ENCODE assay signal across 12 mouse cellular contexts in the genomic region with DNA sequence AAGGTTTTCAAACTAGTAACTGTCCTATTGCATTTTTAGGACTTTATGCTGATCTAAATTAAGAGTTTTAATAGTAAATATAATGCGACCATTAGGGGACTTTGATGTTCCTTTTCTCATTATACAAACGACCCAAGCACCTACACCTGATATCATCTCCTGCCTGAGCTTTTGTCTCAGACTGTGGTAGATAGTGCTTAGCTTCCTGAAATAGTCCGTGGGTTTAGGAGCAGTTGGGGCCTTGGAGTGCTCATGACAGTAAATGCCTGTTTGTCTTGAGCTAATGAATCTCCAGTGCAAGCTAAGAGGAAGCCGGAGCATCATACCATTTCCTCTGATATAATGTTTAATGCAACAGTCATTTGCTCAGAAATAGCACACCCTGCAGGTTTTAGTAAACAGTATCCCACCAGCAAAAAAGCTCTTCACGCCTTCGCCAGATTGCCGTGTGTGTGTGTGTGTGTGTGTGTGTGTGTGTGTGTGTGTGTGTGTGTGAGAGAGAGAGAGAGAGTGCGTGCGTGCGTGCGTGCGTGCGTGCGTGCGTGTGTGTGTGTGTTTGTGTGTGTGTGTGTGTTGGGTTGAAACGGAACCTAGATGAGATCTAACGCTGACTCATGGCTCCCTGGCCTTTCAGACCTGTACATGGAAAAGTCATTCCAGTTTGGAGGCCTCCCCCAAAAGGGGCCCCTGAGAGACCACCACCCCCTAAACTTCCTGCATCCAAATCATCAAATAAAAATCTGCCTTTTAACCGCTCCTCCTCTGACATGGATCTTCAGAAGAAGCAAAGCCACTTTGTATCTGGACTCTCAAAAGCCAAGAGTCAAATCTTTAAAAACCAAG. TPM values are rescaled to one million over a fixed set of nuclear protein-coding genes. Genes with fewer than 3 reads are reported as not detected.
DNase-seq lines count a peak whose midpoint lies in the region; ATAC-seq and TF ChIP-seq lines count a peak whose summit lies in the region.
"Had no signal": no experiment of that assay in that cellular context is flagged by ENCODE, and none has a peak within 500 bp of the region (broad histone marks: within the 10 kb centered on the region; RNA-seq: fewer than 3 reads in every experiment).

No protein-coding gene starts in this region.

- no peak for DNase-seq in limb, embryonic 10.5 days (ENCODE audit: low spot score)
- peak; percentile 35 for DNase-seq in brain, adult 2 months (ENCODE audit: low read depth, low spot score)
- DNase-seq in liver, postnatal 0 days: no peak
- DNase-seq in right cerebral cortex, postnatal 14 days: no peak
- DNase-seq in cerebellum, adult 11-12 months: no peak
- DNase-seq in frontal cortex, postnatal 36 days (ENCODE audit: low spot score in 2 of 2): no peak
- DNase-seq: cerebellum, adult 11 months; kidney, adult 9 months; lung, postnatal 4 days had no signal

- no peak overlapping the region for H3K4me2 ChIP-seq in limb, embryonic 12.5 days
- peak overlapping the region; percentile 50 for H3K4me2 ChIP-seq in liver, postnatal 0 days (ENCODE audit: low read depth, low read length)
- H3K4me2 ChIP-seq: neural tube, embryonic 12.5 days had no signal

- H3K9me3 ChIP-seq in limb, embryonic 12.5 days: no peaks in the 10 kb centered on the region
- no peaks in the 10 kb centered on the region for H3K9me3 ChIP-seq in limb, embryonic 10.5 days (replicated peaks)
- H3K9me3 ChIP-seq in liver, postnatal 0 days (ENCODE audit: low read length): no peaks in the 10 kb centered on the region
- H3K9me3 ChIP-seq: neural tube, embryonic 12.5 days had no signal

- H3K9ac ChIP-seq in limb, embryonic 12.5 days (replicated peaks): no peak overlapping the region
- H3K9ac ChIP-seq in liver, postnatal 0 days (replicated peaks): no peak overlapping the region
- H3K9ac ChIP-seq: neural tube, embryonic 12.5 days had no signal

- no peaks in the 10 kb centered on the region for H3K27me3 ChIP-seq in limb, embryonic 12.5 days
- no peaks in the 10 kb centered on the region for H3K27me3 ChIP-seq in limb, embryonic 10.5 days (ENCODE audit: low read depth, poor library complexity, severe bottlenecking)
- no peaks in the 10 kb centered on the region for H3K27me3 ChIP-seq in liver, postnatal 0 days (ENCODE audit: insufficient read depth, low read length)
- H3K27me3 ChIP-seq: neural tube, embryonic 12.5 days had no signal

- TF ChIP-seq CTCF in liver, postnatal 0 days (IDR thresholded peaks at IDR 0.05; ENCODE audit: low read depth): peak; percentile 29

- ATAC-seq in limb, embryonic 12.5 days (ENCODE audit: insufficient number of reproducible peaks, insufficient read depth, low FRiP score, low TSS enrichment, low read depth): no peak
- peak; percentile 76 for ATAC-seq in CD4-positive, CD25-positive, alpha-beta regulatory T cell, adult 4 months
- ATAC-seq in liver, postnatal 0 days: peak; percentile 22

- H3K27ac ChIP-seq in limb, embryonic 12.5 days: peak overlapping the region; percentile 73; the same call in 1 of the 2 replicates
- no peak overlapping the region for H3K27ac ChIP-seq in limb, embryonic 10.5 days
- H3K27ac ChIP-seq in liver, postnatal 0 days (ENCODE audit: low read depth): peak overlapping the region; percentile 39; the same call in 1 of the 2 replicates
- H3K27ac ChIP-seq: neural tube, embryonic 12.5 days had no signal

- peaks cover 9% of the 10 kb centered on the region; the same call in 1 of the 2 replicates for H3K36me3 ChIP-seq in limb, embryonic 12.5 days
- peaks cover 14% of the 10 kb centered on the region; the same call in 1 of the 2 replicates for H3K36me3 ChIP-seq in limb, embryonic 10.5 days
- H3K36me3 ChIP-seq in liver, postnatal 0 days (replicated peaks; ENCODE audit: insufficient read depth, low read length): peaks cover 16% of the 10 kb centered on the region; the same call in 1 of the 2 replicates

- 63% methylated on average over 18 of the region's 18 CpGs for WGBS in limb, embryonic 12.5 days
- 91% methylated on average over 17 of the region's 18 CpGs for WGBS in limb, embryonic 10.5 days
- whole genome bisulfite sequencing in liver, postnatal 0 days (ENCODE audit: insufficient replicate concordance): 38% methylated on average over 18 of the region's 18 CpGs

- TF ChIP-seq EP300 in liver, postnatal 0 days (IDR thresholded peaks at IDR 0.05; ENCODE audit: low read depth): no peak

- peaks cover 25% of the 10 kb centered on the region for H3K4me1 ChIP-seq in limb, embryonic 12.5 days (replicated peaks)
- peaks cover 35% of the 10 kb centered on the region; the same call in 1 of the 2 replicates for H3K4me1 ChIP-seq in limb, embryonic 10.5 days
- no peaks in the 10 kb centered on the region for H3K4me1 ChIP-seq in liver, postnatal 0 days (ENCODE audit: insufficient read depth)
- H3K4me1 ChIP-seq: neural tube, embryonic 12.5 days had no signal

- no peak overlapping the region for H3K4me3 ChIP-seq in limb, embryonic 12.5 days (replicated peaks)
- H3K4me3 ChIP-seq in limb, embryonic 10.5 days: no peak overlapping the region
- H3K4me3 ChIP-seq in liver, postnatal 0 days (ENCODE audit: low read depth, low read length): no peak overlapping the region
- H3K4me3 ChIP-seq: neural tube, embryonic 12.5 days had no signal

RNA-seq across cellular contexts. Expression of a gene that starts 38.8 kb away (rescaled TPM):
- 1,233 and 1,304 TPM in 2 replicates for polyA plus RNA-seq in limb, embryonic 12.5 days (2016; fragmentation: Nextera tagmentation; extraction: Ambion mirVana)
- 1,202 and 1,379 TPM in 2 replicates for polyA plus RNA-seq in limb, embryonic 10.5 days (2016; fragmentation: Nextera tagmentation; extraction: Ambion mirVana)
- 1,000 to 10,000 TPM; 1,268 to 2,675 TPM for polyA plus RNA-seq in CD4-positive, CD25-positive, alpha-beta regulatory T cell, adult 4 months (2017; shearing (Covaris generic))
- polyA plus RNA-seq in liver, postnatal 0 days (2015; fragmentation: Nextera tagmentation; extraction: Ambion mirVana): 751 and 788 TPM in 2 replicates
